Mouse (Mus musculus) mesoderm, embryonic 11.5 days (tissue): Measurements from ENCODE around the gene Gm21913.
"Not testable (repeated sequence)": the region's sequence is repeated elsewhere in the genome, so short reads cannot be mapped to it uniquely, and the experiment has no call there.

ENCODE experiments used
- DNase-seq: peaks from one replicate; pipeline ENCODE4 v3.0.0-alpha.2; 2012; ENCODE audit warnings: low read depth, low spot score

The Gm21913 gene

GRCm38 (mm10) chrY:74623596-74623995, at the start of gene Gm21913:
Gm21913 (plus strand) TSS chrY:74623896.
- DNase-seq: not testable (repeated sequence)
